9 mouse cellular contexts compared by ENCODE assay signal in genomic region chr9:31086085-31086753, GRCm38 (mm10). TPM values are rescaled to one million over a fixed set of nuclear protein-coding genes. Genes with fewer than 3 reads are reported as not detected.
DNase-seq lines count a peak whose midpoint lies in the region; ATAC-seq and TF ChIP-seq lines count a peak whose summit lies in the region.
"Had no signal": no experiment of that assay in that cellular context is flagged by ENCODE, and none has a peak within 500 bp of the region (broad histone marks: within the 10 kb centered on the region; RNA-seq: fewer than 3 reads in every experiment).

No protein-coding gene starts in this region.

- no peaks in the 10 kb centered on the region for H3K9me3 ChIP-seq in heart, embryonic 11.5 days (replicated peaks; ENCODE audit: control insufficient read depth, low read length)
- no peaks in the 10 kb centered on the region for H3K9me3 ChIP-seq in intestine, embryonic 15.5 days
- H3K9me3 ChIP-seq in midbrain, embryonic 15.5 days, result no peaks in the 10 kb centered on the region
- H3K9me3 ChIP-seq in stomach, postnatal 0 days (ENCODE audit: control insufficient read depth, low read length), result no peaks in the 10 kb centered on the region
- H3K9me3 ChIP-seq: midbrain, embryonic 12.5 days had no signal

- H3K27ac ChIP-seq in heart, embryonic 11.5 days (ENCODE audit: low read depth, low read length), result no peak overlapping the region
- no peak overlapping the region for H3K27ac ChIP-seq in gastrocnemius, adult 2 months
- no peak overlapping the region for H3K27ac ChIP-seq in intestine, embryonic 15.5 days
- no peak overlapping the region for H3K27ac ChIP-seq in midbrain, embryonic 15.5 days
- no peak overlapping the region for H3K27ac ChIP-seq in stomach, postnatal 0 days (replicated peaks)
- H3K27ac ChIP-seq: midbrain, embryonic 12.5 days had no signal

- H3K4me2 ChIP-seq in heart, embryonic 11.5 days, result no peak overlapping the region
- H3K4me2 ChIP-seq in intestine, embryonic 15.5 days (replicated peaks), result no peak overlapping the region
- H3K4me2 ChIP-seq in midbrain, embryonic 15.5 days, result 0 out of 2 replicates have a peak overlapping the region, but pooled peaks have one; percentile 14
- H3K4me2 ChIP-seq in stomach, postnatal 0 days (replicated peaks; ENCODE audit: low read depth), result no peak overlapping the region
- H3K4me2 ChIP-seq: midbrain, embryonic 12.5 days had no signal

- H3K36me3 ChIP-seq in heart, embryonic 11.5 days (ENCODE audit: control insufficient read depth, insufficient read depth, low read length), result no peaks in the 10 kb centered on the region
- H3K36me3 ChIP-seq in intestine, embryonic 15.5 days, result no peaks in the 10 kb centered on the region
- H3K36me3 ChIP-seq in midbrain, embryonic 15.5 days (replicated peaks), result no peaks in the 10 kb centered on the region
- H3K36me3 ChIP-seq in stomach, postnatal 0 days (ENCODE audit: control insufficient read depth, insufficient read depth, low read length), result no peaks in the 10 kb centered on the region
- H3K36me3 ChIP-seq: midbrain, embryonic 12.5 days had no signal

- no peak for TF ChIP-seq EP300 in stomach, postnatal 0 days (optimal IDR thresholded peaks at IDR 0.05)

- intact Hi-C loops in gastrocnemius, adult 2 months (cut with DNase I), result no loop called here
- intact Hi-C loops in left cerebral cortex, postnatal 10 days (cut with DNase I), result loop anchor here (5.0 kb wide), 2 partner anchors 261 to 639 kb away; no protein-coding TSS in a partner anchor

- peak; percentile 90 for DNase-seq in heart, adult 11 months
- peak; percentile 85 to 90 for DNase-seq in cerebellum, postnatal 14 days
- peak; percentile 73 for DNase-seq in gastrocnemius, adult 2 months
- peak; percentile 73 to 77 for DNase-seq in left cerebral cortex, postnatal 10 days (ENCODE audit: extremely low spot score in 1 of 2, low spot score in 2 of 2)
- peak; percentile 70 for DNase-seq in stomach, postnatal 0 days (ENCODE audit: low spot score)

- TF ChIP-seq CTCF in gastrocnemius, adult 2 months (IDR thresholded peaks at IDR 0.05), result peak; percentile 84
- peak; percentile 85 for TF ChIP-seq CTCF in stomach, postnatal 0 days (IDR thresholded peaks at IDR 0.05; ENCODE audit: low read depth)

- no peaks in the 10 kb centered on the region for H3K4me1 ChIP-seq in heart, embryonic 11.5 days (ENCODE audit: control insufficient read depth, insufficient read depth, low read length)
- no peaks in the 10 kb centered on the region for H3K4me1 ChIP-seq in intestine, embryonic 15.5 days (replicated peaks)
- H3K4me1 ChIP-seq in midbrain, embryonic 15.5 days, result peaks cover 8% of the 10 kb centered on the region
- H3K4me1 ChIP-seq in stomach, postnatal 0 days (replicated peaks; ENCODE audit: control insufficient read depth, insufficient read depth), result no peaks in the 10 kb centered on the region

- peaks cover 15% of the 10 kb centered on the region for H3K27me3 ChIP-seq in heart, embryonic 11.5 days (ENCODE audit: control insufficient read depth, insufficient read depth, low read length)
- H3K27me3 ChIP-seq in intestine, embryonic 15.5 days (replicated peaks), result no peaks in the 10 kb centered on the region; the same call in 1 of the 2 replicates
- no peaks in the 10 kb centered on the region for H3K27me3 ChIP-seq in midbrain, embryonic 15.5 days (replicated peaks)
- no peaks in the 10 kb centered on the region for H3K27me3 ChIP-seq in stomach, postnatal 0 days (ENCODE audit: control insufficient read depth, insufficient read depth, low read length)

- WGBS in heart, embryonic 11.5 days (ENCODE audit: insufficient replicate concordance), result 18% methylated on average over 10 of the region's 10 CpGs
- WGBS in intestine, embryonic 15.5 days, result 19% methylated on average over 10 of the region's 10 CpGs
- WGBS in midbrain, embryonic 15.5 days, result 19% methylated on average over 10 of the region's 10 CpGs
- 19% methylated on average over 10 of the region's 10 CpGs for WGBS in stomach, postnatal 0 days

- no peak overlapping the region for H3K9ac ChIP-seq in heart, embryonic 11.5 days (ENCODE audit: low read depth, low read length)
- no peak overlapping the region for H3K9ac ChIP-seq in intestine, embryonic 15.5 days
- no peak overlapping the region for H3K9ac ChIP-seq in midbrain, embryonic 15.5 days
- H3K9ac ChIP-seq in stomach, postnatal 0 days (ENCODE audit: low read length), result no peak overlapping the region
- H3K9ac ChIP-seq: midbrain, embryonic 12.5 days had no signal

- H3K4me3 ChIP-seq in heart, embryonic 11.5 days (ENCODE audit: low read depth, low read length), result no peak overlapping the region
- no peak overlapping the region for H3K4me3 ChIP-seq in gastrocnemius, adult 2 months
- no peak overlapping the region for H3K4me3 ChIP-seq in intestine, embryonic 15.5 days (replicated peaks)
- H3K4me3 ChIP-seq in midbrain, embryonic 15.5 days, result no peak overlapping the region
- H3K4me3 ChIP-seq in stomach, postnatal 0 days (ENCODE audit: low read depth, low read length), result no peak overlapping the region
- H3K4me3 ChIP-seq: midbrain, embryonic 12.5 days had no signal

- no peak for ATAC-seq in heart, embryonic 11.5 days (replicated peaks; ENCODE audit: insufficient number of reproducible peaks, low FRiP score, low TSS enrichment)
- peak; percentile 51 for ATAC-seq in intestine, embryonic 15.5 days
- no peak; the same call in 1 of the 2 replicates for ATAC-seq in midbrain, embryonic 15.5 days (replicated peaks)
- ATAC-seq in stomach, postnatal 0 days (ENCODE audit: low FRiP score, low TSS enrichment), result no peak

RNA-seq across cellular contexts. Expression of gene St14, which starts 45.4 kb away (rescaled TPM):
- polyA plus RNA-seq in heart, embryonic 11.5 days (2014; fragmentation: Nextera tagmentation; extraction: Ambion mirVana), result 0.63 and 0.96 TPM in 2 replicates
- under 1 TPM in 1 of 2 experiments, not detected in 1; 0.08 TPM for total RNA-seq in gastrocnemius, adult 2 months (2021)
- polyA plus RNA-seq in intestine, embryonic 15.5 days (2015; fragmentation: Nextera tagmentation; extraction: Ambion mirVana), result 73.9 and 82.5 TPM in 2 replicates
- total RNA-seq in left cerebral cortex, postnatal 10 days (2021), result under 1 TPM; 0.30 to 0.49 TPM
- polyA plus RNA-seq in midbrain, embryonic 15.5 days (2015; fragmentation: Nextera tagmentation; extraction: Ambion mirVana), result 0.89 and 1.1 TPM in 2 replicates
- polyA plus RNA-seq in stomach, postnatal 0 days (2015; fragmentation: Nextera tagmentation; extraction: Ambion mirVana), result 60.4 and 61.6 TPM in 2 replicates

RNA-seq across cellular contexts. Expression of gene Zbtb44, which starts 55.8 kb away (rescaled TPM):
- polyA plus RNA-seq in heart, embryonic 11.5 days (2014; fragmentation: Nextera tagmentation; extraction: Ambion mirVana), result 4.2 and 7.1 TPM in 2 replicates
- total RNA-seq in gastrocnemius, adult 2 months (2021), result 10 to 100 TPM; 64.8 to 71.7 TPM
- polyA plus RNA-seq in intestine, embryonic 15.5 days (2015; fragmentation: Nextera tagmentation; extraction: Ambion mirVana), result 7.6 and 7.9 TPM in 2 replicates
- 10 to 100 TPM; 43.6 to 45.7 TPM for total RNA-seq in left cerebral cortex, postnatal 10 days (2021)
- 5.0 and 5.4 TPM in 2 replicates for polyA plus RNA-seq in midbrain, embryonic 15.5 days (2015; fragmentation: Nextera tagmentation; extraction: Ambion mirVana)
- polyA plus RNA-seq in stomach, postnatal 0 days (2015; fragmentation: Nextera tagmentation; extraction: Ambion mirVana), result 6.5 and 8.2 TPM in 2 replicates

Comparison
In these comparisons a context has a peak if more than half of its experiments do, and no peak if none do; other contexts are left out.
1. RNA of gene St14, which starts 45.4 kb away (polyA plus RNA-seq): 73.9 to 82.5 TPM in intestine, embryonic 15.5 days and 60.4 to 61.6 TPM in stomach, postnatal 0 days; 0.89 to 1.1 TPM in midbrain, embryonic 15.5 days and 0.63 to 0.96 TPM in heart, embryonic 11.5 days; every median in the first group is over 10 times any median in the second.
2. Peak in every context shown above with its lines, with median percentiles within 50 percentile points of each other: DNase-seq.